ENCODE assay signal across 8 mouse cellular contexts in genomic region chr3:38483551-38483950, GRCm38 (mm10). TPM values are rescaled to one million over a fixed set of nuclear protein-coding genes. Genes with fewer than 3 reads are reported as not detected.
DNase-seq lines count a peak whose midpoint lies in the region; ATAC-seq and TF ChIP-seq lines count a peak whose summit lies in the region.

No protein-coding gene starts in this region.

- intact Hi-C loops in gastrocnemius, adult 2 months (cut with DNase I) = no loop called here
- intact Hi-C loops in gastrocnemius, postnatal 36 days (cut with DNase I) = loop anchor here (10.0 kb wide), 1 partner anchor 229 kb away; no protein-coding TSS in a partner anchor

- no peak for TF ChIP-seq CTCF in gastrocnemius, adult 2 months (IDR thresholded peaks at IDR 0.05)
- TF ChIP-seq CTCF in E14TG2a.4 (conservative IDR thresholded peaks at IDR 0.05; ENCODE audit: low read length) = no peak
- TF ChIP-seq CTCF in hindbrain, postnatal 0 days (IDR thresholded peaks at IDR 0.05; ENCODE audit: low read depth) = no peak
- no peak for TF ChIP-seq CTCF in stomach, postnatal 0 days (IDR thresholded peaks at IDR 0.05; ENCODE audit: low read depth)

- no peak for TF ChIP-seq EP300 in stomach, postnatal 0 days (optimal IDR thresholded peaks at IDR 0.05)

- peaks cover 21% of the 10 kb centered on the region; the same call in 1 of the 2 replicates for H3K36me3 ChIP-seq in E14TG2a.4 (ENCODE audit: insufficient read depth, low read length)
- H3K36me3 ChIP-seq in embryonic facial prominence, embryonic 13.5 days = peaks cover 15% of the 10 kb centered on the region
- no peaks in the 10 kb centered on the region for H3K36me3 ChIP-seq in hindbrain, postnatal 0 days (ENCODE audit: insufficient read depth, low read length)
- peaks cover 2% of the 10 kb centered on the region; the same call in 1 of the 2 replicates for H3K36me3 ChIP-seq in stomach, postnatal 0 days (ENCODE audit: control insufficient read depth, insufficient read depth, low read length)

- 6% methylated on average over 10 of the region's 10 CpGs for WGBS in embryonic facial prominence, embryonic 13.5 days
- WGBS in hindbrain, postnatal 0 days = 11% methylated on average over 10 of the region's 10 CpGs
- WGBS in stomach, postnatal 0 days = 12% methylated on average over 10 of the region's 10 CpGs

- peak overlapping the region; percentile 80 for H3K4me2 ChIP-seq in embryonic facial prominence, embryonic 13.5 days
- H3K4me2 ChIP-seq in hindbrain, postnatal 0 days (ENCODE audit: low read depth, low read length) = peak overlapping the region; percentile 84
- H3K4me2 ChIP-seq in stomach, postnatal 0 days (replicated peaks; ENCODE audit: low read depth) = peak overlapping the region; percentile 79

- ATAC-seq in embryonic facial prominence, embryonic 13.5 days (ENCODE audit: insufficient number of reproducible peaks, insufficient read depth, low FRiP score, low TSS enrichment, low read depth) = no peak
- ATAC-seq in hindbrain, postnatal 0 days = no peak
- no peak for ATAC-seq in stomach, postnatal 0 days (ENCODE audit: low FRiP score, low TSS enrichment)

- peak overlapping the region; percentile 93 for H3K27ac ChIP-seq in gastrocnemius, adult 2 months
- peak overlapping the region; percentile 45 for H3K27ac ChIP-seq in embryonic facial prominence, embryonic 13.5 days
- H3K27ac ChIP-seq in hindbrain, postnatal 0 days = no peak overlapping the region
- H3K27ac ChIP-seq in stomach, postnatal 0 days (replicated peaks) = no peak overlapping the region

- no peak for DNase-seq in gastrocnemius, adult 2 months
- no peak for DNase-seq in gastrocnemius, postnatal 36 days
- peak; percentile 50 for DNase-seq in hindbrain, postnatal 0 days (ENCODE audit: low spot score)
- DNase-seq in lung, postnatal 36 days = peak; percentile 33
- no peak for DNase-seq in stomach, postnatal 0 days (ENCODE audit: low spot score)
- no peak for DNase-seq in gastrocnemius, postnatal 4 days (ENCODE audit: low spot score in 2 of 2)

- H3K9ac ChIP-seq in embryonic facial prominence, embryonic 13.5 days = peak overlapping the region; percentile 90
- H3K9ac ChIP-seq in hindbrain, postnatal 0 days (replicated peaks; ENCODE audit: low read length) = peak overlapping the region; percentile 92
- peak overlapping the region; percentile 97 for H3K9ac ChIP-seq in stomach, postnatal 0 days (ENCODE audit: low read length)

- H3K4me3 ChIP-seq in gastrocnemius, adult 2 months = peak overlapping the region; percentile 92
- peak overlapping the region; percentile 88 for H3K4me3 ChIP-seq in E14TG2a.4 (replicated peaks; ENCODE audit: low read length)
- peak overlapping the region; percentile 76 for H3K4me3 ChIP-seq in embryonic facial prominence, embryonic 13.5 days
- H3K4me3 ChIP-seq in hindbrain, postnatal 0 days (ENCODE audit: low read length) = peak overlapping the region; percentile 97
- peak overlapping the region; percentile 96 for H3K4me3 ChIP-seq in stomach, postnatal 0 days (ENCODE audit: low read depth, low read length)

- no peaks in the 10 kb centered on the region for H3K27me3 ChIP-seq in E14TG2a.4 (ENCODE audit: insufficient read depth, low read length)
- H3K27me3 ChIP-seq in embryonic facial prominence, embryonic 13.5 days = no peaks in the 10 kb centered on the region; the same call in 1 of the 2 replicates
- H3K27me3 ChIP-seq in hindbrain, postnatal 0 days (ENCODE audit: insufficient read depth, low read length) = no peaks in the 10 kb centered on the region
- H3K27me3 ChIP-seq in stomach, postnatal 0 days (ENCODE audit: control insufficient read depth, insufficient read depth, low read length) = no peaks in the 10 kb centered on the region

- H3K4me1 ChIP-seq in E14TG2a.4 (replicated peaks; ENCODE audit: low read depth, low read length) = peaks cover 20% of the 10 kb centered on the region
- H3K4me1 ChIP-seq in embryonic facial prominence, embryonic 13.5 days = peaks cover 37% of the 10 kb centered on the region
- H3K4me1 ChIP-seq in hindbrain, postnatal 0 days (ENCODE audit: insufficient read depth, low read length) = peaks cover 21% of the 10 kb centered on the region
- H3K4me1 ChIP-seq in stomach, postnatal 0 days (replicated peaks; ENCODE audit: control insufficient read depth, insufficient read depth) = no peaks in the 10 kb centered on the region; the same call in 1 of the 2 replicates

- no peaks in the 10 kb centered on the region for H3K9me3 ChIP-seq in E14TG2a.4 (ENCODE audit: low read length)
- H3K9me3 ChIP-seq in embryonic facial prominence, embryonic 13.5 days = no peaks in the 10 kb centered on the region
- H3K9me3 ChIP-seq in hindbrain, postnatal 0 days (ENCODE audit: low read length) = no peaks in the 10 kb centered on the region
- H3K9me3 ChIP-seq in stomach, postnatal 0 days (ENCODE audit: control insufficient read depth, low read length) = no peaks in the 10 kb centered on the region

RNA-seq across cellular contexts. Expression of gene Ankrd50, which starts 1.1 kb away (rescaled TPM):
- total RNA-seq in gastrocnemius, adult 2 months (2021) = 10 to 100 TPM in 1 of 2 experiments, 1 to 10 TPM in 1; 7.8 to 11.9 TPM
- total RNA-seq in gastrocnemius, postnatal 36 days (2021) = 10 to 100 TPM in 1 of 2 experiments, 1 to 10 TPM in 1; 9.7 to 10.6 TPM
- polyA plus RNA-seq in embryonic facial prominence, embryonic 13.5 days (2015; fragmentation: Nextera tagmentation; extraction: Ambion mirVana) = 22.3 and 25.6 TPM in 2 replicates
- 65.3 and 70.6 TPM in 2 replicates for total RNA-seq in hindbrain, postnatal 0 days (2014; rRNA removed)
- polyA plus RNA-seq in hindbrain, postnatal 0 days (2015; fragmentation: Nextera tagmentation; extraction: Ambion mirVana) = 13.6 and 15.0 TPM in 2 replicates
- 9.8 and 11.1 TPM in 2 replicates for polyA plus RNA-seq in stomach, postnatal 0 days (2015; fragmentation: Nextera tagmentation; extraction: Ambion mirVana)
- total RNA-seq in gastrocnemius, postnatal 4 days (2021) = 10 to 100 TPM; 72.3 to 74.3 TPM

Comparison
In these comparisons a context has a peak if more than half of its experiments do, and no peak if none do; other contexts are left out.
1. DNase-seq: peak in hindbrain, postnatal 0 days (single experiment) and lung, postnatal 36 days (single experiment); none in gastrocnemius, adult 2 months (single experiment), gastrocnemius, postnatal 36 days (0 of 2), stomach, postnatal 0 days (single experiment) and gastrocnemius, postnatal 4 days (0 of 2).
2. H3K27ac ChIP-seq: peak in gastrocnemius, adult 2 months (single experiment) and embryonic facial prominence, embryonic 13.5 days (single experiment); none in hindbrain, postnatal 0 days (single experiment) and stomach, postnatal 0 days (single experiment).
3. Peak in every context shown above with its lines, with median percentiles within 50 percentile points of each other: H3K4me3 ChIP-seq, H3K4me2 ChIP-seq and H3K9ac ChIP-seq.